Mouse (Mus musculus): Measurements from ENCODE around the gene Prr19.

The Prr19 gene

GRCm38 (mm10) chr7:25293191-25293739 is 7.9 kb upstream of the Prr19 start:
- no peak for DNase-seq (ENCODE audit: extremely low spot score)

GRCm38 (mm10) chr7:25294495-25294894 is 6.7 kb upstream of the Prr19 start:
- DNase-seq (ENCODE audit: extremely low spot score) = no peak

GRCm38 (mm10) chr7:25294960-25295722 is 6.1 kb upstream of the Prr19 start:
- DNase-seq (ENCODE audit: extremely low spot score) = no peak

GRCm38 (mm10) chr7:25296945-25297453 is 4.2 kb upstream of the Prr19 start:
- DNase-seq (ENCODE audit: extremely low spot score) = no peak

- DNase-seq (ENCODE audit: extremely low spot score) = peak; percentile 94
Measured at GRCm38 (mm10) chr7:25297454-25298325, 3.5 kb upstream of the Prr19 start, which contains the start of gene Pafah1b3. Pafah1b3 (minus strand) TSS chr7:25297986.

GRCm38 (mm10) chr7:25303003-25303684 is 1.9 kb downstream of the Prr19 start:
- DNase-seq (ENCODE audit: extremely low spot score) = no peak

GRCm38 (mm10) chr7:25303685-25304006 is 2.4 kb downstream of the Prr19 start:
- DNase-seq (ENCODE audit: extremely low spot score) = no peak

GRCm38 (mm10) chr7:25305481-25305880 is 4.3 kb downstream of the Prr19 start:
- DNase-seq (ENCODE audit: extremely low spot score) = no peak

- peak; percentile 75 for DNase-seq (ENCODE audit: extremely low spot score)
Measured at GRCm38 (mm10) chr7:25305956-25306613, 4.9 kb downstream of the Prr19 start, which contains the start of gene Tmem145. Tmem145 (plus strand) TSS chr7:25306106.

GRCm38 (mm10) chr7:25306614-25306996 is 5.4 kb downstream of the Prr19 start:
- no peak for DNase-seq (ENCODE audit: extremely low spot score)

- DNase-seq (ENCODE audit: extremely low spot score) = no peak
Measured at GRCm38 (mm10) chr7:25308702-25309318, 7.6 kb downstream of the Prr19 start.

- no peak for DNase-seq (ENCODE audit: extremely low spot score)
Measured at GRCm38 (mm10) chr7:25309425-25309824, 8.2 kb downstream of the Prr19 start.

GRCm38 (mm10) chr7:25311193-25311592 is 10.0 kb downstream of the Prr19 start:
- no peak for DNase-seq (ENCODE audit: extremely low spot score)

- no peak for DNase-seq (ENCODE audit: extremely low spot score)
Measured at GRCm38 (mm10) chr7:25313325-25313724, 12.1 kb downstream of the Prr19 start.

GRCm38 (mm10) chr7:25314606-25315305 is 13.5 kb downstream of the Prr19 start:
- DNase-seq (ENCODE audit: extremely low spot score) = peak; percentile 25

GRCm38 (mm10) chr7:25315306-25316041 is 14.3 kb downstream of the Prr19 start:
- peak; percentile 60 for DNase-seq (ENCODE audit: extremely low spot score)

- peak; percentile 95 for DNase-seq (ENCODE audit: extremely low spot score)
Measured at GRCm38 (mm10) chr7:25316532-25317445, 15.6 kb downstream of the Prr19 start, which contains the start of gene Megf8. Megf8 (plus strand) TSS chr7:25317164.

- DNase-seq (ENCODE audit: extremely low spot score) = no peak
Measured at GRCm38 (mm10) chr7:25317446-25317999, 16.3 kb downstream of the Prr19 start.
